Mouse (Mus musculus): ENCODE measurements at regions not wholly inside any gene's neighbourhood (a gene's known extent, or its start where the extent isn't known, plus 50 kb on each side); places are given as distances from the start of the nearest gene placed in this dataset.

DNA sequence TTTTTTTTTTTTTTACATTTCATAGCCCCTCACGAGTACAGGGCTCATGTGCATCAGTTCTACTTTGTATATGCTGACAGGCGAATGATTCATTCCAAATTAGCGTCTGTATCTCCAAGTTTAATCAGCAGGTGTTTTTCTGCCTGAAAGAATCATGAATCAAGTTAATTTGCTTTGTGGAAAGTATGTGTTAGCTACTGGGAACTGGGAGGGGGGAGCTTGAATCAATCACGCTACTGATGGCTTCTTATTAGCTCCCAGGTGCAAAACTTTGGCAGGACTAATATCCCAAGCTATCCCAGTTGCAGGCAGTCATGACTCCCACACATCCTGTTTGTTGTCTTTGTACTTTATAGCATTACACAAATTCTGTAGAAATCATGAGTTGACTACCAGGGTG lies 165.7 kb downstream of the Postn start:
- no peak for TF ChIP-seq CTCF (IDR thresholded peaks at IDR 0.05; ENCODE audit: low read depth, low read length)
- TF ChIP-seq POLR2A (IDR thresholded peaks at IDR 0.05; ENCODE audit: insufficient read depth, low read length) = no peak
- TF ChIP-seq EP300 (IDR thresholded peaks at IDR 0.05; ENCODE audit: insufficient read depth, low read depth, low read length) = no peak
